Mouse (Mus musculus) kidney, adult 10 weeks (tissue): ENCODE results near the gene Has3. TPM values are rescaled to one million over a fixed set of nuclear protein-coding genes. Genes with fewer than 3 reads are reported as not detected.

Source experiments
- polyA plus RNA-seq: library from polyadenylated mRNA; stranded (reverse); fragments of 350-450 nt; fragmentation: Illumina TruSeq; extraction: RNeasy Lipid Tissue Mini Kit (QIAGEN cat#74804); gene quantifications from one replicate; pipeline ENCODE4 v1.2.3, GENCODE M21; 2014; ENCODE audit warnings: low read depth, low replicate concordance

Has3 gene
- 0.53 TPM for polyA plus RNA-seq

GRCm38 (mm10) chr8:106870051-106870450 is at the start of gene Has3:
Gene Has3 (plus strand): TSS chr8:106870242.

GRCm38 (mm10) chr8:106893481-106894156 is 23.6 kb downstream of the Has3 start, which contains the start of gene Utp4:
Gene Utp4 (plus strand): TSS chr8:106893636.

Other genes with a start within 250 kb of the Has3 start
- 0.97 TPM for gene Tango6, start 187.2 kb upstream of the Has3 start, polyA plus RNA-seq
- 26.0 TPM for gene Utp4, start 23.4 kb downstream of the Has3 start, polyA plus RNA-seq
- gene Sntb2, start 65.5 kb downstream of the Has3 start, polyA plus RNA-seq: 17.9 TPM
- 38.8 TPM for gene Vps4a, start 161.0 kb downstream of the Has3 start, polyA plus RNA-seq
- gene Pdf, start 178.4 kb downstream of the Has3 start, polyA plus RNA-seq: 69.7 TPM
- 22.4 TPM for gene Cog8, start 186.4 kb downstream of the Has3 start, polyA plus RNA-seq
- 9.9 TPM for gene Nip7, start 186.6 kb downstream of the Has3 start, polyA plus RNA-seq
- gene Tmed6, start 195.4 kb downstream of the Has3 start, polyA plus RNA-seq: 36.0 TPM
- gene Terf2, start 226.3 kb downstream of the Has3 start, polyA plus RNA-seq: 18.1 TPM